Mouse (Mus musculus): ENCODE measurements at regions not wholly inside any gene's neighbourhood (a gene's known extent, or its start where the extent isn't known, plus 50 kb on each side); places are given as distances from the start of the nearest gene placed in this dataset.

DNA sequence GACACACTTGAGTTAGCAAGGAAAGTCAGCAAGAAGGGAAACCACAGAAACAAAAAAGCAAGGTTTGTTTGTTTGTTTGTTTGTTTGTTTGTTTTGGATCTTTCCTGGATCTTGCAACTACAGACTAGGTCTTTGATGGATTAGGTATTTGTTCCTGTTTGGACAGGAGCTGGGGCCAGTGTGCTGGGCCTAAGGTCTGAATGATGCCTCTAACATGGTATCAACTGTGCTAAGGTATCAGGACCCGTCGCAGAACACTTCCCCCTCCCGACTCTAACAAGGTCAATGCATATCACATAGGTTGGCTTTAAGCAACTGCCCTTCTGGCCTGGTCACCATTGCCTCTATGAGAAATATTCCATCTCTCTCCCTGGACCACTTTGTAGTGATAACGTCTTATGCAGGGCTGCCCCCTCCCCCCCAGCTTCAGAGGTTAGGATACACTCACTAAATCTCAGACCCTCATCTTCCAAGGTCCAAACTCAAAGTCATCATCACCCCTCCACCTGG is 103.3 kb upstream of the Cpsf6 start:
- ATAC-seq (ENCODE audit: poor library complexity, severe bottlenecking): no peak

DNA sequence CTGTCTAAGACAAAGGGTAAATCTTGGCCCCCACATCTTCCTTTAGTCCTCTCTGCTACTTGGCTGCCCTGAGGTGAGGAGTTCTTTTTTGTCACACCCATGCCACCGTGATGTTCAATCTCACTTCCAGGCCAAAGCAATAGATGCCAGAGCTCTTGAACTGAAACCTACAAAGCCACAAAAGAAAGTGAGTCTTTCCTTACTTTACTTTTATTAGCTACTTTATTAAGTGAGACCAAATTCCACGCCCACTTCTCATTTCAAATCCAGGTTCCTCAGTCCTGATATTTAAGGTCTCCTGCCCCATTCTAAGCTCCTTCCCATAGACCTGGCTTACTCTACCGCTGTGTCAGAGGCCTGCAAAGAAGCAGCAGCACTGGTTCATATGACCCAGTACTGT is 102.5 kb upstream of the Cpsf6 start:
- no peak for ATAC-seq (ENCODE audit: poor library complexity, severe bottlenecking)

DNA sequence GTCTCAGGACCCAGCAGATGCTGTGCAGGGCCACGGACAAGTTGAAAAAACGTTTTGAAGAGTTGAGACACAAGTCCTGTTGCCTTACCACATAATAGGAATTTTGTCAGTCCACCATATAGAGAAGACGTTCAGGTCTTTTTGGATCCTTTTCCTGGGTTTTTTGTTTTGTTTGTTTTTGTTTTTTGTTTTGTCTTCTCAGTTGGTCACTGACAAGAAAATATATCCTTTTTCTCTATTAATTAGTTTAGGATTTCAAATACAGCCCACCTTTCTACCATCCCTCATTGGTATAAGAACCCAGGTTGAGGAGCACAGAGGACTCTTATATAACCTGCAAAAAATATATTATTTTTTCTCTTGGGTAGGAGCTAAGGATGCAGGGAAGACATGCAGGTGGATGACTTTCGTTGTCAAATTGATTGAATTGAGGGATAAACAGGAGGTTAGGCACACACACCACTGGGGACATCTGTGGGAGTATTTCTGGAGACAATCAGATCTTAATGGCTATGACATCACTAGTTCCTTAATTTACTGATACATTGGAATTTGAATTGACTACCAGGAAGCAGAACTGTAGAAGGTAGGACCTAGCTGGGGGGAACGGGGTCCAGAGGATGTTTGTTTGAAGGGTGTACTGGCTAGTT is 101.7 kb upstream of the Cpsf6 start:
- ATAC-seq (ENCODE audit: poor library complexity, severe bottlenecking): no peak

DNA sequence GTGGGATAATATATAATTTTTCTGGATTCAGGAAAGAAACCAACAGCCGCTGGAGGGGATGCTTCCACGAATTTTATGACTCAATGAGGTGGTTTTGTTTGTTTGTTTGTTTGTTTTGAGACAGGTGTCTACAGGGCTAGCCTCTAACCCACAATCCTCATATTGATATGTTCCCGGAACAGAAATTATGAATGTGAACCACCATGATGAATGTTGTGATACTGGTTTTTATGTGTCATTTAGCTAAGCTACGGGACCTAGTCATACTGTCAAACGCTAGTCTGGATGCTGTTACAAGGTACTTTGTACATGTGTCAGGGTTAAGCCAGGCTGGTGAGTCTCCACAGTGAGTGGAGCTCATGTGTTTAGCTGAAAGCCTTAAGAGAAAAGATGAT is 100.6 kb upstream of the Cpsf6 start:
- ATAC-seq (ENCODE audit: poor library complexity, severe bottlenecking): no peak

DNA sequence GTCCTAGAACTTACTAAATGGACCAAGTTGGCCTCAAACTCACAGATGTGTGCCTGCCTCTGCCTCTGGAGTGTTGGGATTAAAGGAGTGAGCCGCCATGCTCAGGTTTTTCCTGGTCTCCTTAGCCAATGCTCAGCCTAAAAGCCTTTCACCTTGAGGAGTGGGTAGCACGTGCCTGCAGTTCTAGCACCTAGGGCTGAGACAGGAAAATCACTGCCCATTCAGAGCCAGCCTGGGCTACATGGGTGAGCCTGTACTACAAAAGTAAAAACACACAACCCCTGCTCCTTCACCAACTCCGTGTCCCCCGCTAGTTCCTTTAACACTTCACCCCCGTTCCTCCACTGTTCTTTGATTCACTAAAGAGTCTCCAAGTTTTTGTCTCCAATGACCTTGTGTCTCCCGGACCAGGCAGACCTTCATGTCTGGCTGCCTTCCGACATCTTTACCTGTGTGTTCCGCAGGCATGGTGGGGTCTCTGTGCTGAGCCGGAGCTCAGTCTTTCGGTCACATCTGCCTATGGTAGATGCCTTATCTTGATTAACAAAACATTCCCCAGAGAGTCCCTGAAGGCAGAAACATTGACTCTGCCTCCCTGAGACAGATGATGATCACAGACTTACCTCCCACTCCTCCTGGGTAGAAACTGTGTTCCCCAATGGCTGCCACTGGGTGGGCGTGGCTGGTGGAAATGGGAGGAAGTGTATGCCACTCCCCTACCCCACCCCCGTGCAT is 100.1 kb upstream of the Cpsf6 start:
- ATAC-seq (ENCODE audit: poor library complexity, severe bottlenecking): no peak

DNA sequence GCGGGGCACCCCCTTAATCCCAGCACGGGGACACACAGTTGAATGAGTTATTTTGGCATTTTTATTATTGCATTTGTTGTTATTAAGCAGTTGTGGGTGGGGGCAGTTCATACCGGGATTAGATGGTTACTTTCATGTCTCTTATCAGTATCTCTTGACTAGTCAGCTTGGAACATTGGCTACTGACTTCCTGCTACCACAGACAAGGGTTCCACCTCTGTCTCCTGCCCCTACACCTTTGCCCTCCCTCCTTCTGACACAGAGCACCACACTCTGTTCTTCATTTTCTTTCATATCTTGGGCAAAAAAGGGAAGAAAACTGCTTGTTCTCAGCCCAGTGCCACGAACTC is 99.1 kb upstream of the Cpsf6 start:
- no peak for ATAC-seq (ENCODE audit: poor library complexity, severe bottlenecking)

DNA sequence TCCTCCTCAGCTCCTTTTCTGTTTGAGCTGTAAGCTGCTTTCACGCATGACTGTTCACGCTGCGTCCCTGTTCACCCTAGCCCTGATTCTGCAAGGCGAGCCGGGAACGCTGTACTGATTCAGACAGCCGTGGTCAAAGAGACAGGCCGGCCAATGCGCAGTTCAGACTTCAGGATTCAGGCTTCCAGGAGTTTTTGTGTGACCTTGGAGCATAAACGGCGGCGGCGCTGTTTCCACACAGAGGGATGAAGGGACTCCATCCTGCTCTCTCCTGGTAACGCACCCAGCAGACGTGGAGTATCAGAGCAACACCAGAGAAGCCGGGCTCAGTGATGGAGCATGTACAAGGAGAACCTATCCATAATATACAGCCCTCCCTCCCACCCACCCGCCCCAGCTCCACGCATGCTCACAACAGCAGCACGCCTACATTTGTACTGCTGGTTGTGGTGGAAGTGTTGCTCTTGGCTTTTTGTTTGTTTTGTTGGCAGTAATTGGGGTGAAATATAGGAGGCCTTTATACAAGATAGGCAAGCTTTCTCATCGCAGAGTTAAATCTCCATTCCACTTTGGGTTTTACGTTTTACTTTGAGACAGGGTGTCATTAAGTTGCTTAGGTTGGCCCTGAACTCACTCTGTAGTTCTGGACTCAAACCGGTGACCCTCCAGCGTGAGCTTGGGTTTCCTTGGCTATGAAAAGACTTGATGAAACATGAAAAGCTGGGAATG is 98.6 kb upstream of the Cpsf6 start:
- no peak for ATAC-seq (ENCODE audit: poor library complexity, severe bottlenecking)

DNA sequence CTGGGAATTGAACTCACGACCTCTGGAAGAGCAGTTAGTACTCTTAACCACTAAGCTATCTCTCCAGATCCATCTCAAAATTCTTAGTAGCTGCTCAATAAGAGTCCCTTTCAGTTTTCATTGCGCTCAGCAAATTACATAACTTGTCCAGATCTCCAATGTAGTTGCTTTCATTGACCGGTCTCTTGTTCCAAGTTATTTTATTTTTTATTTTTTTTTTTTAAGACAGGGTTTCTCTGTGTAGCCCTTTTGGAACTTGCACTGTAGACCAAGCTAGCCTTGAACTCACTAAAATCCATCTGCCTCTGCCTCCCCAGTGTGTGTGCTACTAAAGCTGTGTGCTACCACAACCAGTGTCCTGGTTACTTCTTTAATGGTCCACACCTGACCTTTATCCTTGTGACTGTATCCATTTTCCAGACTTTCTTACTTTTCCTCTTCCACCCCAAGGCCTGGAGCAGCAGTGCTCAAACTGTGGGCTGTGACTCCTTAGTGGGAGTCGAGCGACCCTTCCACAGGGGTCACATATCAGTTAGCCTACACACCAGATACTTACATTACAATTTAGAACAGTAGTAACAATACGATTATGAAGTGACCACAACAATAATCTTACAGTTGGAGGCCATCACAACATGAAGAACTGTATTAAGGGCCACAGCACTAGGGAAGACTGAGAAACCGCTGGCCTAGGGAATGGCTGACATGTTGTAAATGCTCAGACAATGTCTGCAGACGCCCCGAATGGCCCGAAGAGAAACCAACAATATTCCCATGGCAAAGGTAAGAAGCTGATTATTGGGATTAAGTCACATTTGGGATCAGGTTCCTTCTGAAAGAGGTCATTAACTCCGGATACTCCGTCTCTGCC is 97.8 kb upstream of the Cpsf6 start:
- no peak for ATAC-seq (ENCODE audit: poor library complexity, severe bottlenecking)

DNA sequence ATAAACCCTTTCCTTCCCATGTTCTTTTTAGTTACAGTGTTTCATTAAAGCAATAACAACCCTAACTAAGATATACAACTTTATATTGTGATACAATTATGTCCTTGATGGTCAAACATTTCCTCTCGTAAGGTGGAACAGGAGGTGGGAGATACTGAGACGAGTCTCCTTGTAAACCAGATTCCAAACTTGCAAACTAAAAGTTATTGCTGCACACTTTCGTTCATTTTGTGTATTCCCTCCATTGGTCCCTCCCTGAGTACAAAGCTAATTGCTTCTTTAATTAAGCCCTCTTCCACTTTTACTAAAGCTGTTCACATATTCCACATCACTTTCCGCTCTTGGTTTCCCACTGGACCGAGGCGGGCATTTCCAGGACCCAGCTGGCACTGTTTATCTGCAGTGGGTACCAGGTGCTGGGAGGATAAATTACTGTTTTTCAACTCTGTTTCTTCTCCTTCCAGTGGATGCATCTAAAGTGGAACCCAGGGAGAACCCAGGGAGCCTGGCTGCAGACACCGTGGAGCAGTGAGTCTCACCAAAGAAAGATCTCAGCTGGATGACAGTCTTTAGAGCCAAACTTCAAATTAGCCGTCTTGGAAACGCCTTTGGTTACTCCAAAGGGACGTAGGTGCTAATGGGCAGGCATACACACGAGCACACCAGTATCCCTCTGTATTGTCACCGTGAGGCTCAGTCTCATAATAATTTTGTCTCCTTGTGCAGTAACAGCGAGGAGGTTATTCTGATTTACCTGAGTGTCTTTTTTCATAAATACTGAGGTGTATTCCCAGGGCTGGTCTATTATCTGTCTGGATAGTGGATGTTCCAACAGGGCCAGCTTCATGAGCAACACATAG is 95.5 kb upstream of the Cpsf6 start:
- ATAC-seq (ENCODE audit: poor library complexity, severe bottlenecking): no peak

DNA sequence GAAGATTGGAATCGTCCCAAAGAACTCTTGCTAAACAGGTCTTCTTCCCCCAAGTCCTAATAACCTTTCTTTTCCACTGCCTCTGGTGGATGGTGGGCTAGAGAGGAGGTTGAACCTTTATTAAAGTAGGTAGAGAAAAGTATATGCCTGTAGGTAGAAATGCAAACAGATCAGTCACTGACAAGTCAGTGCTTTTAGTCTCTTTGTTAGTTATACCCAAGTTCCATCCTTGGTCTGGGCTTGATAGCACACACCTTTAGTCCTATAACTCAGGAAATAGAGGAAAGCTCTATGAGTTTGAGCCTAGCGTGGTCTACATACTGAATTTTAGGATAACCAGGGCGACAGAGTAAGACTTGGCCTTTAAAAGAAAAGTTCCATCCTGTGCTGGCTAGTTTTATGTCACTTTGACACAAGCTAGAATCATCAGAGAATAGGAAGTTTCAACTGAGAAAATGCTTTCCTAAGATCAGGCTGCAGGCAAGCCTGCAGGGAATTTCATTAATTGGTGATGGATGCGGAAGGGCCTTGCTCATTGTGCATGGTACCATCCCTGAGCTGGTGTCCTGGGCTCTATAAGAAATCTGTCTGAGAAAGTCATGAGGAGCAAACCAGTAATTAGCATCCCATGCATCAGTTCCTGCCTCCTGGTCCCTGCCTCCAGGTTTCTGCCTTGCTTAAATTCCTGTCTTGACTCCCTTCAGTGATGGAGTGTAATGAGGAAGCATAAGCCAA is 94.7 kb upstream of the Cpsf6 start:
- no peak for ATAC-seq (ENCODE audit: poor library complexity, severe bottlenecking)

DNA sequence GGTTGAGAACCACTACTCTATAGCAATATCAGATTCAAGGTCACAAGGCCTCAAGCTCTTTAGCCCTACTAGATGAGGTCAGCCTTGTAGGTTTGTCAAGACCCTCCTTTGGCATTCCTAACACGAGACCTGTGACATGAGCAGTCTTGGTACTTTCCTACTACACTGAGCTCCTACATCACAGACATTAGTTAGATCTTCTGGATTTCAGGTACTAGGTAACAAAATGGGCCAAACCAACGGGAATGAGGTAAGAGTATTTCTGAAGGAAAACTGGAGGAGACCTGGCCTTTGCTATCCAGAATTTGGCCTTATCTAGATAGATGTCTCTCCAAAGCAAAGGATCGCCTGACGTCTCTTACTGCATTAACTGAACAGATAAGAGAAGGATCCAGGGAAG is 93.7 kb upstream of the Cpsf6 start:
- ATAC-seq (ENCODE audit: poor library complexity, severe bottlenecking): no peak

DNA sequence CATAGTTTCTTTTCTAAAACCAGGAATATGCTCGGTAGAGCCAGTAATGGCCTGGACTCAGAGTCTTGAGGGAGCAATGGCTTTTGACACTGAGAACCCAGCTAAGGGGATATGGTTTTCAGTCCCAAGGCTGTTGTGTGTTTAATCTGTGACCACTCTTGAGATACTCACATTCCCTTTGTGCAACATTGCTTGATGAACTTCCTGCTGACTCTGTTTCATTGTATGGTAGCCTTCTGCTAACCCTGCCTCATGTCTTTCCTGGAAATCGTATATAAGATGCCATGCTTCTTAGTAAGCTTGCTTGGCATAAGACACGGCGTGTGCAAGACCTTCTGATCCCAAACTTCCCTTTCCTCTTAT is 92.7 kb upstream of the Cpsf6 start:
- no peak for ATAC-seq (ENCODE audit: poor library complexity, severe bottlenecking)

DNA sequence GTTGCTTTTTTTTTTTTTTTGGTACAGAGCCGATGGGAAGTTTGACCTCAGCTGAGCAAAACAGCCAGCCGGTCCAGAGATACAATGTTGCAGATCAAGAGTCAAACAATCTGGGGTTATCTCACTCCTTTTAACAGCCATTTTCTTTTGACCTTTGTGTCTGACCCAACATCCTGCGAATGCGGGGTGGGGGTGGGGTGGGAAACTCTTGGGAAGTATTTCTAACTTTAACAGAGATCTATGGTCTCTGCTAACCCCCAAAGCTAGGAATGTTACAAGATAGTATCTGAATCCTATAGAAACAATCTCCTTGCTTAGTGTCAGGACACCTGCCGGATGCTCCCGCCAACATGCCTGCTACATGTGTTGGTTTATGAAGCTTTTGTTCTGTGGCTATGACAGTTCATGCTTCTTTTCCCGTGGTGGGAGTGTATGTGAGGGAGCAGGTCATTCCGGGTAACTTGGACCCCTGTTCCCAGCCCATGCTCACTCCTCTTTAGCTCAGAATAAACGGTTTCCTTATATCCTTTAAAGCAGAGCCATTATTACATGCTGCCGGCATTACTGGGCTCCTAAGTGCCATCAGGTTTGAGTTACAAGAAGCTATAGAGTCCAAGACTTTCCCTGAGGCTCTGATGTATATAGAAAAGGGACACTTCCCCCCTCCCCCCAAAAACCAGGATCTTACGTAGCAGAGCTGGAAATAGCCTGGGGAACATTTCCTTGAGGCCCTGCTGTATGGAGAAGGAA is 92.2 kb upstream of the Cpsf6 start:
- ATAC-seq (ENCODE audit: poor library complexity, severe bottlenecking): no peak

DNA sequence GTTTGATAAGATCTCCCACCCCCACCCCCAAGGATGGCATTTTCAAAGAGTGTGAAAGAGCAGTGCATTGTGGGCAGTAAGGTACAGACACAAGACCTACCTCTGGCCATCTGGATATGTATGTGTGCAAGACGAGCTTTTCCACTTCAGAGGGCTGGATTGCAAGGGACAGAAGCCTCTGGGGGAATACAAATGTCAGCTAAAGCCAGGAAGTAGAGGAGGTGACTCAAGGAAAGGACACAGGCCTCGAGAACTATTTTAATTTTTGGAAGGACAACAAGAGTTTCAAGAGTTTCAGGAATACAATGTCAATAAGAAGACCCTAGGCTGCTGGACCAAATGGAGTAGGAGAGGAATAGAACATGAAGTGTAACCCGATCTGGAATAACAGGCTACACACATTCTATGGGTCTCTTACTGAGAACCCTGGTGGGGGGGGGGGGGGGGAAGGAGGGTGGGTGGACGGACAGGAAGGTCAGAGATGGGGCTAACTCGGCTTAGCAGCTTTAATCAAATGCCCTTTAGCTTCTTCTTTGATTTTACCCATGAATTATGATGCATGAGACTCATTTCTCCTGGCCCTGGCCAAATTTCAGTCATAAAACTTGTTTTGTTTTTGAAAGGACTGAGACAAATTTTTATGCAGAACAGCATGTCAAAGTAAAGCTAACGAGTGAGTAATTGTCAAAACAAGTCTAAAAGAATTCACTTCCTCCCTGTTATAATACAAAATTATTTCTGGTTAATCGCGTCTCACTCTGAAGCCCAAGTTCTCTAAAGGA is 91.4 kb upstream of the Cpsf6 start:
- no peak for ATAC-seq (ENCODE audit: poor library complexity, severe bottlenecking)

DNA sequence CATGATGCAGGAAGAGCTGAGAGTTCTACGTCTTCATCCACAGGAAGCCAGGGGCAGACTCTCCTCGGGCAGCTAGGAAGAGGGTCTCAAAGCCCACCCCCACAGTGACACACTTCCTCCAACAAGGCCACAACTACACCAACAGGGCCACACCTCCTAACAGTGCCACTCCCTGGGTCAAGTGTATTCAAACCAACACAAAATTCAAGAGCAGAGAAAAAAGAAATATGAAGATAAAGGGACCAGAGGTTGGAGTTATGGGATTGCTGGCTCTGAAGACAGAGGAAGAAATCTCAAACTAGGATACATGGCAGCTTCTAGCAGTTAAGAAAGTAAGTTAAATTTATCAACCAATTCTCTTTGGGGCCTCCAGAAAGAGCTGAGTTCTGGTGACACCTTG is 90.7 kb upstream of the Cpsf6 start:
- no peak for ATAC-seq (ENCODE audit: poor library complexity, severe bottlenecking)

DNA sequence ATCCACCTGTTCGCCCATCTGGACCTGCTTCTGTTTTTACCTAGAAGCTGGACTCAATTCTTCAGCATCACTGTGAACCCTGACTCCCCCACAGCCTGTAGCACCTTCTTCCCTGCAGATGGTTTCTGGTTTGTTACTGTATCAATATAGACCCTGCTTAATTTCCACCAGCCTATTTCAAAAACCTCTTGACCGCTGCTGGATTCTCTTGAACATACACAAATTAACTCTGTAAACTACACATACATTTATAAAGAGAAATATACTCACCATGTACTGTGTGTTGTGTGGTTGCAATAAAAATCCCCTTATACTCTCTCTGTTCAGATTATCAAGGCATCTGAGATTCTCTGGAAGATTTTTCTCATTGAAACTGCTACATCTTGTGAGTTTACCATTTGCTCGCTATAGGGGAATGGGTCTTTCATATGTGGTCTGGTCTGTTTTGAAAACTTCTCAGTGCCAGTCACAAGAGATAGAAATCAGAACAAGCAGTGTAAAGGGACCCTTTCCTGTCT is 89.8 kb upstream of the Cpsf6 start:
- ATAC-seq (ENCODE audit: poor library complexity, severe bottlenecking): no peak

DNA sequence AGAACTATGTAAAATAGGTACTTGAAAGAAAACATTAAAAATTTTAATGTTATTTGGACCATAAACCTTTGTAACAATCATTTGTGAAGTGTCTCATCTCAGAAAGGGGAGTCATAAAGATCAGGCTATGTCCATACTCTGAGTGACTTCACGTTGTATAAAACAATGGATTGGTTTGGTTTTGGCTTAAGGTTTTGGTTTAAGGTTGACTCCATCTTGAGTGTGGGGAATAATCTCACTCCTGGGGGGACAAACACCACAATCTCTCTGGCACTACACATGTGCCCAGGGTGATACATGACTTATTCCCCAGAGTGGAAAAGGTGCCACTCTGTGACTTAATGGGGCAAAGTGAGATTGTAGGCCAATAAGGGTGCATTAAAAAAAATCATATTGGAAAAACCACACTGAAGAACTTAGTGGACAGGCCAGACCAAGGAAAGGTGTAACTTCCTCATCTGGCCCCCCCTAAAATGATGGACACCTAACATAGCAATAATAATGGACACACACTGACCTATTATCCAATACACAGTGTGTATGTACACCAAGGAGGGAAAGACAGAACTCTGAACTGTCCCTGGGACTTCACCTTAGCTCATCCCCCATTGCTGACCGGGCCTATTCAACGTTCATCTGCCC is 89.2 kb upstream of the Cpsf6 start:
- ATAC-seq (ENCODE audit: poor library complexity, severe bottlenecking): no peak

Data from megakaryocyte, adult 5-6 weeks (primary cell).